Mouse (Mus musculus) kidney, postnatal 0 days (tissue): Measurements from ENCODE around the gene Rock2. TPM values are rescaled to one million over a fixed set of nuclear protein-coding genes. Genes with fewer than 3 reads are reported as not detected.

Experiments used
- ATAC-seq: fragments of 200-750 bp; cut with Nextera tagmentation; replicated peaks from 2 replicates; pipeline ENCODE4 v1.8.0; 2017; ENCODE audit warnings: low read depth, moderate number of reproducible peaks, moderate TSS enrichment, moderate library complexity; ENCODE audit not compliant: low FRiP score
- DNase-seq: peaks from one replicate; pipeline ENCODE4 v3.0.0-alpha.2; 2016; ENCODE audit warnings: low spot score
- H3K27ac ChIP-seq: fragments of 300-500 bp; sonication (generic); 2 replicates; pipeline ENCODE4 v1.5.1; 2014; ENCODE audit warnings: mild to moderate bottlenecking
- H3K27me3 ChIP-seq: fragments of 300-500 bp; sonication (generic); 2 replicates; pipeline ENCODE4 v1.6.1; 2014; ENCODE audit warnings: low read length, mixed read lengths; ENCODE audit not compliant: insufficient read depth
- H3K36me3 ChIP-seq: fragments of 300-500 bp; sonication (generic); 2 replicates; pipeline ENCODE4 v1.6.1; 2014; ENCODE audit warnings: low read length, mixed read lengths; ENCODE audit not compliant: insufficient read depth
- H3K4me1 ChIP-seq: fragments of 300-500 bp; sonication (generic); replicated peaks from 2 replicates; pipeline ENCODE4 v1.6.1; 2014; ENCODE audit warnings: antibody characterized with exemption, low read length, mixed read lengths; ENCODE audit not compliant: insufficient read depth
- H3K4me2 ChIP-seq: fragments of 300-500 bp; sonication (generic); 2 replicates; pipeline ENCODE4 v1.6.1; 2014; ENCODE audit warnings: mild to moderate bottlenecking, low read length, moderate library complexity, mixed read lengths
- H3K4me3 ChIP-seq: fragments of 300-500 bp; sonication (generic); replicated peaks from 2 replicates; pipeline ENCODE4 v1.5.1; 2014; ENCODE audit warnings: low read depth, low read length
- H3K9ac ChIP-seq: fragments of 300-500 bp; sonication (generic); 2 replicates; pipeline ENCODE4 v1.6.1; 2014; ENCODE audit warnings: low read depth, low read length
- H3K9me3 ChIP-seq: fragments of 300-500 bp; sonication (generic); replicated peaks from 2 replicates; pipeline ENCODE4 v1.6.1; 2016; ENCODE audit warnings: low read length, inconsistent platforms, mixed read lengths
- CTCF ChIP-seq: IDR thresholded peaks from 2 replicates; pipeline ENCODE4 v1.5.1; 2016; ENCODE audit warnings: antibody characterized with exemption, low read depth, mild to moderate bottlenecking, moderate library complexity
- WGBS: fragments of 180-500 bp; shearing (Covaris S2); extraction: QIAGEN DNeasy Blood & Tissue Kit; methylation state at CpG from one replicate; pipeline ENCODE4 v1.1.7; 2014; 5-methylcytosine and 5-hydroxymethylcytosine counted together
- polyA plus RNA-seq: library from polyadenylated mRNA; unstranded; fragments of >200 nt; fragmentation: Nextera tagmentation; extraction: Ambion mirVana; gene quantifications from 2 replicates; pipeline ENCODE4 v1.2.1, GENCODE M21; 2015

The Rock2 gene
- polyA plus RNA-seq, 1 experiment from 2014 or later, result 15.9 TPM

DNA sequence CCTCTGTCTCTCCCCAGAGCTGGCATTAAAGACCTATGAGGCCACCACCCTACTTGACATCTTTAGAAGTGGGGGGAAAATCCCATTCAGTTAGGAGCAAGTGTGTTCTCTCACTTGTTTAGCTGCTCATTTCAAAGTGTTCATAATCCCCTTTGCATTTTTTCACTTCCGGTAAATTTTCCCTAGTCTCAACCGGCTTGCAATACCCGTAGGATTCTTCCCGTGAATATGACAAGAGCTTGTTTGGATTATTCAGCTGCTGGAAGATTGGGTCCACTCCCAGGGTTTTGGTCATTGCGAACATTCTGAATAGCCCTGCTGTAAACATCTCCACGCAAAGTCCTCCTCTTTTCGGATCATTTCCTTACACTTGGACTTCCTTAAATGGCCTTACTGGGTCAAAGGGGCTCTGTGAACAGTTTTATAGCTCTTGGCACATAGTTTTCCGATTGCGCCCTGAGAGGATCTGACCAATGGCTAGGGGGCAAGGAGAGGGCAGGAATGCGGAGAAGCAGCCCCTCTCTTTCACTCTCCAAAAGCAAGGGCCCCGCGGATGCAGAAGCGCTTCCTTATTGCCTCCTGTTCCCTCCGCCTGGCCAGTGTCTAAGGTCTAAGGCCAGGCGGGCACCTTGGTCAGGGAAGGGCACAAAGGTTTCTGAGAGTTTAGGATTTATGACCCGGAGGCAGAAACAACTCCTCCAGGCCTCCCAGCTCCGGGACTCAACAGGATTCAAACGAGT lies 869 bp upstream of the Rock2 start:
- peak overlapping the region; percentile 85 for H3K9ac ChIP-seq
- TF ChIP-seq CTCF, result no peak
- WGBS, result under 1% methylated on average over 18 of the region's 18 CpGs
- peak; percentile 94 for DNase-seq
- peaks cover 14% of the 10 kb centered on the region; the same call in 1 of the 2 replicates for H3K4me1 ChIP-seq
- H3K36me3 ChIP-seq, result no peaks in the 10 kb centered on the region
- H3K4me2 ChIP-seq, result peak overlapping the region; percentile 57
- H3K27me3 ChIP-seq, result no peaks in the 10 kb centered on the region
- peak overlapping the region; percentile 77 for H3K4me3 ChIP-seq
- ATAC-seq, result no peak; the same call in 1 of the 2 replicates
- no peaks in the 10 kb centered on the region for H3K9me3 ChIP-seq
- peak overlapping the region; percentile 99 for H3K27ac ChIP-seq

DNA sequence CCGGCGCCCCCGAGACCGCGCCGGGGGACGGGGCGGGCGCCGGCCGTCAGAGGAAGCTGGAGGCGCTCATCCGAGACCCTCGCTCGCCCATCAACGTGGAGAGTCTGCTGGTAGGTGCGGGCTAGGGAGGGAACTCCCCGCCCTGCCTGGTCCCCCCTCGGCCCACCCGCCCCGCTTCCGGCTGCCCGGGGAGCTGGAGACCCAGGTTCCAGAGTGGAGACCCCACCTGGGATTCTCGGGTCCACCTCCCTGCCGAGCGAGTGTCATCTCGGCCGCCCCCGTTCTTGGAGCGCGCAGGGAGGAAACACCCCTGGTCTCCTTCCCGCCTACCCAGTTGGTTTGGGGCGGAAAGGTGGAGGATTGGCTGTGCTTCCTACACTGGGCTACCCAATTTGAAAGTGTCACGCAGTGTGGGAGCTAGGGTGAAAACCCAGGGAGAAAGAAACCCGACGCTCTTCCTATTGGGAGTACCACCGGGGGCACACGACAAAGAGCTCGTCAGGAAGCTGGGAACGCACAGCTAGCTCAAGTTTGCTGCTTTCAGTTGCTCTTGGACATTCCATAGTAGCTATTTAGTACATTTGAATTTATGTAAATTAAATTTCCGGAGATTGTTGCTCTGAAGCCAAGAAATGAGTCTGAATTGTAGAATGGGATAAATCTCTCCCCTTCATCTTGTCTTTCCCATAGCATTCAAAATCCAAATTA lies 680 bp downstream of the Rock2 start:
- Histone ChIP-seq H3K4me2 (peak overlapping the region; percentile 57), H3K4me1 (peaks cover 14% of the 10 kb centered on the region; the same call in 1 of the 2 replicates), H3K9me3 (no peaks in the 10 kb centered on the region), H3K27me3 (no peaks in the 10 kb centered on the region), H3K36me3 (no peaks in the 10 kb centered on the region), H3K4me3 (peak overlapping the region; percentile 77), H3K27ac (peak overlapping the region; percentile 99), H3K9ac (peak overlapping the region; percentile 85)
- ATAC-seq (peak; percentile 50), DNase-seq (peak; percentile 68)
- 1% methylated on average over 41 of the region's 41 CpGs for WGBS
- TF ChIP-seq CTCF, result no peak

DNA sequence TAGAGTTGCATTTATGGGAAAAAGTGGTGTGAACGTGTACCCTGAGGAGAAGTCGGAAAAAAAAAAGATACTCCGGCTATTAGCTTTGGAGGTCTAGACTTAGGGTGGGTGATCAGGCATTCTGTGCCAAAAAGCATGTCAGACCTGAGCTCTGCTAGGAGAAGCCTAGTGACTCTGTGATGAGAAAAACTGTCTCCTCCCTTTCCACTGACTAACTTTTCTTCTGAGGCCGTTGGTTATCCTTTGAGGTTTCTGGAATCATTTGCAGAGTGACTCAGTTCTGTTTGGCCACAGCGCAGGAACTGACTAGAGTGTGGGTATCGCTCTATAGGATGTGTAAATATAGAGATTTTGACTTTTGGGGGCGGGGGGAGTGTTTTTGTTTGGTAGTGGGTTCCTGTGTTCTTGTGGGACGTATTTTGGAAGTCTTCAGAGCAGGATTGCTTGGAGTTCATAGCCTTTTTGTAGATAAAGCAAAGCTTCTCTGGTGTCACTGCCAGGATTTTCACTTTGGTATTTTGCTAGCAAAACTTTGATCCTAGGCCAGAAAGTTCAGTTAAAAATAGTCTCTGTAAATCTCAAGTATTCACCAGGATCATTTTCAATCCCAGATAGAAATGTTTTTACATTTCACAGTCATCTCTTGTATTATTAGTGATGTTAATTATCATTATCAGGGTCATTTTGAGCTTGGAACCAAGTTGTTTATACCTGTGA lies 1.5 kb downstream of the Rock2 start:
- peak overlapping the region; percentile 77 for H3K4me3 ChIP-seq
- peak; percentile 46 for DNase-seq
- 7% methylated on average over 8 of the region's 8 CpGs for WGBS
- H3K9ac ChIP-seq, result peak overlapping the region; percentile 85
- peak overlapping the region; percentile 99 for H3K27ac ChIP-seq
- H3K9me3 ChIP-seq, result no peaks in the 10 kb centered on the region
- ATAC-seq, result no peak
- TF ChIP-seq CTCF, result no peak
- H3K4me2 ChIP-seq, result peak overlapping the region; percentile 57
- H3K4me1 ChIP-seq, result peaks cover 14% of the 10 kb centered on the region
- H3K27me3 ChIP-seq, result no peaks in the 10 kb centered on the region
- H3K36me3 ChIP-seq, result no peaks in the 10 kb centered on the region

DNA sequence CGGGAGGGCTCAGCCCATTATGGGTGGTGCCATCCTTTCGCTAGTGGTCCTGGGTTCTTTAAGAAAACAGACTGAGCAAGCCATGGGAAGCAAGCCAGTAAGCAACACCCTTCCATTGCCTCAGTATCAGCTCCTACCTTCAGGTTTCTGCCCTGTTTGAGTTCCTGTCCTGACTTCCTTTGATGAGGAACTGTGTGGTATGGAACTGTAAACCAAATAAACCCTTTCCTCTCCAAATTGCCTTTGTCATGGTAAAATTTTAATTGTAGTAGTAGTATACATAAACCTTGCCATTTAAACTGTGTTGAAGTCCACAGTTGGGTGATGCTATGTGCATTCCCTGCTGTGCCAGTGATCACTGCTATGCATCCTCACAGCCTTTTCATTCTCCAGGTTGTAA lies 2.5 kb downstream of the Rock2 start:
- no peak for ATAC-seq
- no peak for TF ChIP-seq CTCF
- no peak overlapping the region for H3K9ac ChIP-seq
- H3K36me3 ChIP-seq, result no peaks in the 10 kb centered on the region
- no peaks in the 10 kb centered on the region for H3K27me3 ChIP-seq
- H3K4me2 ChIP-seq, result peak overlapping the region; percentile 57
- H3K27ac ChIP-seq, result no peak overlapping the region
- H3K4me3 ChIP-seq, result 0 out of 2 replicates have a peak overlapping the region, but pooled peaks have one; percentile 77
- H3K4me1 ChIP-seq, result peaks cover 14% of the 10 kb centered on the region
- H3K9me3 ChIP-seq, result no peaks in the 10 kb centered on the region
- WGBS, result 64% methylated on average over 2 of the region's 2 CpGs
- no peak for DNase-seq

DNA sequence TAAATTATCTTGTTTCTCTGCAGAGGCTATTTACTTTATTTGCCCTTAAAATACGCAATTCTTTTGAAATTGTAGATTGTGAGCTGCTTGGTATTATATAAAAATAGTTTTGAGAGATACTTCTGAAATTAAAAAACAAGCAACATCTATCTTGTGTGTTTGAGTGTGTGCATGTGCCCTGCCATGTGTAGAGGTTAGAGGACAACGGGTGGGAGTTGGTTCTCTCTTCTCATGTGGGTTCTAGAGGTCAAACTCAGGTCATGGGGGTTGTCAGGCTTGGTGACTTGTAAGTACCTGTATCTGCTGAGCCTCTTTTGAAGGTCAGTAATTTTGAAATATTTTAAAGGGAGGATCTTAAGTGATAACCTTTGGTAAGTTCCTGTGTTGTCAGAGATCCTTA lies 3.5 kb downstream of the Rock2 start:
- no peak overlapping the region for H3K9ac ChIP-seq
- no peak for ATAC-seq
- no peak for TF ChIP-seq CTCF
- no peak overlapping the region for H3K4me3 ChIP-seq
- no peak overlapping the region for H3K4me2 ChIP-seq
- no peak overlapping the region for H3K27ac ChIP-seq
- no peaks in the 10 kb centered on the region for H3K9me3 ChIP-seq
- H3K4me1 ChIP-seq, result peaks cover 13% of the 10 kb centered on the region
- WGBS, result 46% methylated on average over 2 of the region's 2 CpGs
- H3K36me3 ChIP-seq, result no peaks in the 10 kb centered on the region
- H3K27me3 ChIP-seq, result no peaks in the 10 kb centered on the region
- DNase-seq, result no peak

DNA sequence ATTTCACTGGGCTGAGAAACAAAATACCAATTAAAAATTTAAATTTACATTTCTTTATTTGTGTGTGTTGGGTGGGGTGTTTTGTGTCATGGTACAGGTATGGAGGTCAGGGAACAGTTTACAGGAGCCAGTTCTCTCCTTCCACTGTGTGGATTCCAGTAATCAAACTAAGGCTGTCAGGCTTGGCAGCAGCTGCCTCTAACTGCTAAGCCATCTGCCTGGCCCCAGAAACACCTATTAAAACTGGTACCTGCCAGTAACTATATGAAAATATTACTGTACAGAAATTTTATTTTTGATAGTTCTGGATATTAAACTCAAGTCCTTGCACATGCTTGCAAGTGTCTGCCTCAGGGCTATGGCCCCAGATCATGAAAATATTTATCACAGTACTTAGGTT lies 4.1 kb downstream of the Rock2 start:
- no peak overlapping the region for H3K9ac ChIP-seq
- TF ChIP-seq CTCF, result no peak
- no peaks in the 10 kb centered on the region for H3K27me3 ChIP-seq
- H3K27ac ChIP-seq, result no peak overlapping the region
- DNase-seq, result no peak
- H3K4me3 ChIP-seq, result no peak overlapping the region
- H3K9me3 ChIP-seq, result no peaks in the 10 kb centered on the region
- ATAC-seq, result no peak
- no peak overlapping the region for H3K4me2 ChIP-seq
- no peaks in the 10 kb centered on the region for H3K36me3 ChIP-seq
- H3K4me1 ChIP-seq, result peaks cover 7% of the 10 kb centered on the region
